Mouse (Mus musculus): ENCODE data around the gene Xylt1.

The Xylt1 gene

GRCm38 (mm10) chr7:117481404-117481803, 100.6 kb downstream of the Xylt1 start:
- no peak for DNase-seq (ENCODE audit: low spot score)

DNA sequence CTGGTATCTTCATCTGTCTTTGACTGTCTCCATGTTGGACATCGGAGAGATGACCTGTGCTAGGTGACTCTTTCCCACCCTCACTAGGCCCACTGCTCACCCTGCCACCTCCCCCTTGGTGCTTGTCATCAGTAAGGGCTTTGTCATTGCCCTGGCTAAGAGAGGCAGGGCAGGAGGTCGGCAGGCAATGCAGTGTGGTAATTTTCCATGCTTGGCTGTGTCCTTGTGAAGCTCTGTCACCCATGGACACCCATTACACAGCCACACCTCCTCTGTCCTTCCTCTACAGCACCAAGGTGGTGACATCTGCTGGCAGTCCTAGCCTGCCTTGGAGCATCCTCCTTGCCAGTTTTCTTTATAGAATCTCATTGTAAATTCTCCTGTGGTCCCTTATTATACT, 101.9 kb downstream of the Xylt1 start:
- no peak for DNase-seq (ENCODE audit: low spot score)

- DNase-seq (ENCODE audit: low spot score), result no peak
These were observed 103.8 kb downstream of the Xylt1 start for GRCm38 (mm10) chr7:117484589-117484988.

DNA sequence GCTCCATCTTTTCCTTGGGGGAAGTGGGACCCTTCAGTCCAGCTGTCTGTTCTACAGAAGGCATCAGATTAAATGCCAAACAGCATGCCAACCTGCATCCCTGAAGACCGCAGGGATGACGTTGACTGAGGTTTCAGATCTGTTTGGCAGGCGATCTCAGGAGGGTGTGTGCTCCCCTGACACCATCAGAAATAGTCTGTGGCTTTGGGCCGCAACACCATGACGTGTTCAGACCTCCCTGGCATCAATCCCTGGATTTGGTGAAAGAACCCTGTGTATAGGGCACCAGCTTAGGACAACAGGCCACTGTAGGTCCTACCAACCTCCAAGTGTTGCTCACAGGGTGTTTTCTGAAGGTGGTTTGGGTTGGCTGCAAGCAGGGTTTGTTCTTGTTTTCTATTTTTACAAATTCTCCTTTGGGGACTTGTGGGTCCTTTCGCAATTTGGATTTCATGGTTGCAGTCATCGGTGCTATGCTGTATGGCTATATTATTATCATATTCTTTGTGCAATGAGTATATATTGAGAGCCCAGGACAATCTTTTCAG, 104.3 kb downstream of the Xylt1 start:
- no peak for DNase-seq (ENCODE audit: low spot score)

DNA sequence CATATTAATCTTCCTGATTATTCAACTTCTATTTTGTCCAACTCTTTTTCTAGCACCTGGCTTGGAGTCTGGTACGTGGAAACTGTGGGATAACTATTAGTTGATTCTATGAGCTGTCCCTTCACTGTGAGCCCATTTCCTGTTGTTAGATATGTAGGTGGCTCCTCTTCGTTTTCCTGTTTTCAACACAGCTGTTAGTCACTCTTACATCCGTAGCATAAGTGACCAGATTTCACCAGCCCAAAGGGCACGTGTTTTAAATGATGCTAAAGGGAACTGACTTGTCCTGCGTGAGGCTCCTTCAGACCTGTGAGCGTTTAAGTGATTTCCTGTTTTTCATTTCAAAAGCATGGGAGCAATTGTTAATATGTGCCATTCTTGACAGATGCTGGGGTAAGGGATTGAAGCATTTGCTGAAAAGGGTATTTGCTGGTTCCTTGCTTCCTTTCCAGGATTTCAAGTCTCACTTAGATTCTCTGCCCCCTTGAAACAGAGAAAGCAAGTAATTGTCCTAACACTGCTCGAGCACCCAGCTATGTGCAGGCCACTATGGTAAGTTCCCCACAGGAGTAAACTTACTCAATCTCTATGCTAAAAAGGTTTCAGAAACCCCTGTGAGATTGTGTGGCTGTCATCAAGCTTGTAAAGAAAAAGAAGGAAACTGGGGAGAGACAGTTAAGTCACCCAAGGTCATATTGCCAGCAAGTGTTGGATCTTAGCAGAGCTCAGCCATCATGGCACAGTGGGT, 105.8 kb downstream of the Xylt1 start:
- no peak for DNase-seq (ENCODE audit: low spot score)

DNA sequence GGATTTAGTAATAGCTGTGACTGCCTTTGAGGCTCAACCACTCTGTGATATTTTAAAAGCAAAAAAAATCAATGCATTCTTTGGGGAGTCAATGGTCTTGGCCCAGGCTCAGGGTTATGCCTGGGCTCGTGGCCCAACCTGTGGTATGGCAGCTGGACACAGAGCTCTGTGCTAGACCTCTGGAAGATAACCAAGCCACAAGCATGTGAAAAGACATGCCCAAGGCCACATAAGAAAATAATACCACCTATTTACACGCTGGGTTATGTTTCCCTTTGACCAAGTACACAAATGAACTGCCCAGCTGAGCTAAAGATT, 106.4 kb downstream of the Xylt1 start:
- DNase-seq (ENCODE audit: low spot score), result no peak

- no peak for DNase-seq (ENCODE audit: low spot score)
These were observed 109.2 kb downstream of the Xylt1 start for GRCm38 (mm10) chr7:117489973-117490372.

DNA sequence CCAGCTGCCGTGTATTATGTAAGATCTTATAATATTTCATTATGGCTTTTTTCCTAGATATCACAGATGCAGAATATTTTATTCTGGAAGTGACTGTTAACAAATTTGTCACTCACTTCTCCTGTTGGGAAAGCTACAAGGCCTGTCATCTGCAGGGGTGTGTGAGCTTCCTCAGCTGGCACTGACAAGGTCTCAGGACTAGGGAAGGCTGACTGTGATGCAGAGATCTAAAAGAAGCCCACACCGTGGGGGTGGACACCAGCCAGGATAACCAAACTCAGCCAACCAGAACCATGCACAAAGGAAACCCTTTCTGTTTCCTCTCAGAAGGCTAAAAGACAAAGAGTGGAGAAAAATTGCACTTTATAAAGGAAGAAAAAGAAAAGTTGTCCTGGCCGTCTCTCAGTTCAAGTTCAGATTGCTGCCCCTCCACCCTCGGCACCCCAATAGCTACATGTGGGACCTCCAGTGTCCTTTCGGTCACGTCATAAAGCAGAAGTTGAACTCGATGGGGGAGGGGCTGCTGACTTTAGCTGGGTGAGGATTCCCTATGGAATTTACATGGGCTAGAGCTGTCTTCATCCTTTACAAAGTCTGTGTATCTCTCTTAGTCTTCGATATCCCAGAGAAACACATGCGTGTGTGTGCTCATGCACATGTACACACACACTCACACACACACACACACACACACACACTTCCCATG, 109.9 kb downstream of the Xylt1 start:
- DNase-seq (ENCODE audit: low spot score), result no peak

DNA sequence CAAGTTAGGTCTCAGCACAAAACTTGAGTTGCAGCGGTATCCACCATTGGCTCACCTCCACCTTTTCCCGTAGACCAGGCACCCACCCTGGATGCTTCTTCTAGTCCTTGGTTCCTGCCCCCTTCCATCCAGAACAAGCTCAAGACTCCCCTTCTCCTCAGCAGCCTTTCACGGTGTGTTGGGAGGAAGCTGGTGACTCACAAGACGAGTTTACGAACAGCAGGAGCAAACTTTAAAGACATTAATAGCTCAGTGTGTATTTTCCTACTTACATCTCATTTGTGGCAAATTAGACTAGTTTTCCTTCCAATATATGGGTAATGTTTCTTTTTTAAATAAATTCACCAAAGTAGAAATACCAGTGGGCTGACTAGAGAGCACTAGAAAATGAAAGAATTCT, 110.7 kb downstream of the Xylt1 start:
- no peak for DNase-seq (ENCODE audit: low spot score)

DNA sequence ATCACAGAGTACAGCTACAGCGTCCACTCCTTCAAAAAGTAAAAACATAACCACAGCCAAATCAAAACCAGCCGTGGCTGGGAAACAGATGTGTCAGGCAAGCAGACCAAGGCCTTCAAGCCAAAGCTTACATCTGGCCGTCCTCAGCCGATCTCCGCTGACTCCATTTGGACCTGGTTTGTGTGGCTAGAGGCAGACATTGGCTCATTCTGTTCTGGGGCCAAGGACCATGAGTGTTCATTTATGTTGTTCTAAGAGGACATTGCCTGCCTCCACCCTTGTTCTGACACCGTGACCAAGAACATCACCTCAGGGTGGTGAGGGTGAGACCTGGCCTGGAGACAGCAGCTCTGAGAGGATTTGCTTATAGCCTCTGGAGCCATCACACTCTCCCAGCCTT, 113.4 kb downstream of the Xylt1 start:
- DNase-seq (ENCODE audit: low spot score), result no peak

DNA sequence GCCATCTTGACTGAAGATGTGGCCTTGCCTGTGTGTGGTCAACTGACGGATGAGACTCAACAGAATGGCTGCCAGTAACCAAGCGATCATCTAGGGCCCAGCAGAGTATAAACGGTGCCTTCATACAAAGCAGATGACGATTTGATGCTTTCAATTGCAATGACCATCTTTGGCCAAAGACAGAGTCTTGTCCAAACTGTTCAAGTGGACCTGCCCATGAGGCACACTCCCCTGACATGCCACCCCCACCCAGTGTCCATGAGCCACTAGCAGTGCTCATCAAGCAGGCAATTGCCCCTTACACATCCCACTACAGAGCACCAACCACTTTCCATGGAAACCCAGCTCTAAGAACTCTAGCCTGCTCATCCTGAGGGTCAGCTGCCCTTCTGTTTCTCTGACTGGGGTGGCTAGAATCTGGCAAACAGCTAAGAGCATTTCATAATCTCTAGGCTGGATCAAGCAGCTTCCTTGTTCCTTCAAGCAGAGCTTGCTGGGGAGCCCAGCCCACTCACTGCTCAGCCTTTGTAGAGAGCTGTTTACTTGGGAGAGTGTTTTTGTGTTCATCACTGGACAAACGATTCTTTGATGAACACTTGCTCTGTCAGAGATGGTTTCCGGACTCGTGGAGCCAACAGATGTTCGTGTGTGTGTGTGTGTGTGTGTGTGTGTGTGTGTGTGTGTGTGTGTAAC, 114.0 kb downstream of the Xylt1 start:
- no peak for DNase-seq (ENCODE audit: low spot score)

DNA sequence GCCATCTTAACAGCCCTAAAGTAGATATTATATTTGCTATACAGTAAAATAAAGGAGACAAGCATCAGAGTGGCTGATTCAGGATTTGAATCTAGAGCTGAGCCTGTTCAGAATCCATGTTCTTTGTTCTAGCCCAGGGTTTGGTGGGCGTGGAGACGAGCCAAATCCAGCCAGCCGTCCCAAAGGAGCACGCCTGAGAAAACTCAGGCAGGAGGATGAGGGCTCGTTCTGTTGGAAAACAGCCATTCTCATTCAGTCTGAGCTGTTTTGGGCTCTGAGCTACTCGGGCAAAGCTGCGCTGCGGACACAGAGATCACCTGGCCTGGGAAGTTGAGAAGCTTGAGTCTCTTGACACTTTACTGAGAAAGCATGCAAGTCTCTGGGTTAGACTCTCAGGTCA, 115.0 kb downstream of the Xylt1 start:
- no peak for DNase-seq (ENCODE audit: low spot score)

GRCm38 (mm10) chr7:117498173-117498572, 117.4 kb downstream of the Xylt1 start:
- no peak for DNase-seq (ENCODE audit: low spot score)

DNA sequence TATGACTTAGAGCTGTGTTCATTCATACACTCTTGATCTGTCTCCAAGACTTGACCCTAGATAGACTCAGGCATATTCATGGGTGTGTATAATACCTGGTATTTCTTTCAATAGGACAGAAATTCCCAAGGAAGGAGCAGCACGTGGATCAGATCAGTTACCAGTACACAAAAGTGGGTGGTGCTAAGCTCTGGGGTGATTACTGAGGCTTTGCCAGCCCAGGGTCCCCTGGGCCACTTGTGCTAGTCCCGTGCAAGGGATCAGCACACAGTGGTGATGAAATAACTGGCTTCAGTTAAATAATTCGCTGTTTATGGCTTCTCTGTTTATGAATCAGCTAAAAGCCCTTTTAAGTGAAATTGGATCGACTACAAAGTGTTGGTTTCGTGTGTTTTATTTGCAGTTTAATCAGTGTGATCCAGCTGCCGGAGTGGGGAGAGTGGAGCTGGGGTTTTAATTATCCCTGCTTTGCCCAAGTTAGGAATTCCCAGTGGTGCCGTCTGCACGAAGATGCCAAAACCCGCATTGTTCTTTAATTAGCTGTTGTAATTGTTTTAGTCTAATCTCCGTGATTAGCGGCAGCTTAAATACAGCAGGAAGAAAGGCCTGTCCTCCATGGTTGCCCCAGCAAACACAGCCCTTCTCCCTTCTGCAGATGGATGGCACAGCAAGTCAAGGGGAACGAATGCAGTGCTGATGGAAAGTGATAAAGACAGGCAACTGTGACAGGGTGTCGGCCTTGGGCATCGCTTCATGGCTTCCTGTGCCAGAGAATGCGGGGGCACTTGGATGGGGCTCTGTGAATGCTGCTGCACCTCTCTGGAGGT, 120.8 kb downstream of the Xylt1 start:
- DNase-seq (ENCODE audit: low spot score), result no peak

GRCm38 (mm10) chr7:117502415-117502814, 121.6 kb downstream of the Xylt1 start:
- no peak for DNase-seq (ENCODE audit: low spot score)

- DNase-seq (ENCODE audit: low spot score), result no peak
These were observed 122.9 kb downstream of the Xylt1 start for GRCm38 (mm10) chr7:117503714-117504113.

GRCm38 (mm10) chr7:117505791-117506190, 125.0 kb downstream of the Xylt1 start:
- no peak for DNase-seq (ENCODE audit: low spot score)

GRCm38 (mm10) chr7:117507351-117507750, 126.6 kb downstream of the Xylt1 start:
- no peak for DNase-seq (ENCODE audit: low spot score)

- DNase-seq (ENCODE audit: low spot score), result no peak
These were observed 127.3 kb downstream of the Xylt1 start for GRCm38 (mm10) chr7:117508090-117508489.

- no peak for DNase-seq (ENCODE audit: low spot score)
These were observed 129.3 kb downstream of the Xylt1 start for GRCm38 (mm10) chr7:117510113-117510512.

DNA sequence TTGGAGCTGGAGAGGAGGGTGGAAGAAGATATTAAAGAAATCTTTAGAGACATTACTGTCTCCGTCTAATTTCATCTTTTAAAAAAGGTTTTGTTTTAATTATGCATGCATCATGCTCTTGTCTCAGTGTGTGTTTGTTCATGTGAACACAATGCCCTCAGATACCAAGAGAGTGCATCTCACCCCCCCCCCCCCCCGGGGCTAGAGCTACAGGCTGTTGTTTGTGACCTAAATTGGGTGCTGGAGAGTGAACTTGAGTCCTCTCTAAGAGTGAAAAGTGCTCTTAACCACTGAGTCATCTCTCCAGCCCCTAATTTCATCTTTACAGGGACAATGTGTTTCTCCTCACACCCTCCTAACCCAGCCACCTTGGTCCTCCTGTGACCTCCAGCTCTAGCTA, 131.5 kb downstream of the Xylt1 start:
- DNase-seq (ENCODE audit: low spot score), result no peak

- DNase-seq (ENCODE audit: low spot score), result no peak
These were observed 135.0 kb downstream of the Xylt1 start for GRCm38 (mm10) chr7:117515794-117516193.

Data from urinary bladder, postnatal 25 days (tissue).